Mouse (Mus musculus): Measurements from ENCODE around the gene Actn4.

- no peak for TF ChIP-seq CTCF (IDR thresholded peaks at IDR 0.05; ENCODE audit: low read depth, low read length)
- TF ChIP-seq POLR2A (IDR thresholded peaks at IDR 0.05; ENCODE audit: extremely low read depth, insufficient read depth, low read length), result no peak
Observed at GRCm38 (mm10) chr7:28955295-28955897, 6.7 kb downstream of the Actn4 start.

Data from liver, adult 2 months (tissue).